ENCODE assay signal across 9 mouse cellular contexts in the genomic region with DNA sequence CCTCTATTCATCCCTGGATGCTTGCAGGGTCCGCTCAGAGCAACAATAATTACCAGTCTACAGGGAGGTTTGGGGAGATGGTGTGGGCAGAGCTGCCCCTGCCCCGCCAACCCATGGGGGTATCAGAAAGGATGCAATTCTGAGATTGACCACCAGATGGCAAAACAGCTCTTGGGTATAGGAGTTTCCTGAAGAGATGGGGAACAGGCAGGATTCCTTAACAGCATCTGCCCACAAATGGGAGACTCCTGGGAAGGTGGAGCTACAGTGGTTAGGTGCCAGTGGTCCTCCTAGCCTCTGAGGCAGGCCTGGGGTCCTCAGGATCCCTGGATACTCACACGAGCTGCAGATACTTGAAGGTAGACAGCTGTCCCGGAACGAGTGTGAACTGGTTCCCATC. TPM values are rescaled to one million over a fixed set of nuclear protein-coding genes. Genes with fewer than 3 reads are reported as not detected.
DNase-seq lines count a peak whose midpoint lies in the region; ATAC-seq and TF ChIP-seq lines count a peak whose summit lies in the region.
"Had no signal": no experiment of that assay in that cellular context is flagged by ENCODE, and none has a peak within 500 bp of the region (broad histone marks: within the 10 kb centered on the region; RNA-seq: fewer than 3 reads in every experiment).

No protein-coding gene starts in this region.

- dilution Hi-C loops in CH12.LX (cut with MboI; ENCODE audit: extremely low pct_ligation_motif_present, extremely low pct_unique_long_range_greater_than_20kb, low sequenced_read_pairs), result no loop called here

- no peaks in the 10 kb centered on the region for H3K36me3 ChIP-seq in CH12.LX (replicated peaks in 1 of 2; ENCODE audit: control insufficient read depth in 1 of 2, insufficient read depth in 1 of 2, low read length in 1 of 2)
- peaks cover 15% of the 10 kb centered on the region for H3K36me3 ChIP-seq in forebrain, embryonic 15.5 days
- no peaks in the 10 kb centered on the region for H3K36me3 ChIP-seq in kidney, embryonic 16.5 days (ENCODE audit: insufficient read depth, low read length)
- H3K36me3 ChIP-seq: limb, embryonic 15.5 days had no signal

- no peak overlapping the region for H3K4me2 ChIP-seq in CH12.LX (ENCODE audit: insufficient read depth, low read depth, poor library complexity, severe bottlenecking)
- H3K4me2 ChIP-seq in forebrain, embryonic 15.5 days (replicated peaks), result no peak overlapping the region
- H3K4me2 ChIP-seq in kidney, embryonic 16.5 days (replicated peaks; ENCODE audit: low read depth, low read length), result no peak overlapping the region
- H3K4me2 ChIP-seq: limb, embryonic 15.5 days had no signal

- H3K27ac ChIP-seq in CH12.LX (ENCODE audit: insufficient read depth, low read depth), result no peak overlapping the region
- no peak overlapping the region for H3K27ac ChIP-seq in forebrain, embryonic 15.5 days (replicated peaks)
- H3K27ac ChIP-seq in kidney, embryonic 16.5 days (ENCODE audit: low read length), result no peak overlapping the region
- H3K27ac ChIP-seq: limb, embryonic 15.5 days had no signal

- peaks cover 3% of the 10 kb centered on the region for H3K9me3 ChIP-seq in CH12.LX (replicated peaks; ENCODE audit: low read length)
- H3K9me3 ChIP-seq in forebrain, embryonic 15.5 days, result no peaks in the 10 kb centered on the region
- peaks cover 4% of the 10 kb centered on the region; the same call in 1 of the 2 replicates for H3K9me3 ChIP-seq in kidney, embryonic 16.5 days (ENCODE audit: low read length)
- H3K9me3 ChIP-seq: limb, embryonic 15.5 days had no signal

- H3K27me3 ChIP-seq in CH12.LX (replicated peaks), result peaks cover 34% of the 10 kb centered on the region
- no peaks in the 10 kb centered on the region for H3K27me3 ChIP-seq in forebrain, embryonic 15.5 days
- H3K27me3 ChIP-seq in kidney, embryonic 16.5 days (ENCODE audit: insufficient read depth, low read length), result no peaks in the 10 kb centered on the region
- H3K27me3 ChIP-seq: limb, embryonic 15.5 days had no signal

- TF ChIP-seq POLR2A in CH12.LX (IDR thresholded peaks at IDR 0.05; ENCODE audit: low read depth, low read length), result no peak

- H3K9ac ChIP-seq in CH12.LX (ENCODE audit: insufficient read depth, low read depth), result no peak overlapping the region
- no peak overlapping the region for H3K9ac ChIP-seq in forebrain, embryonic 15.5 days (replicated peaks)
- H3K9ac ChIP-seq in kidney, embryonic 16.5 days (replicated peaks; ENCODE audit: low read length), result no peak overlapping the region
- H3K9ac ChIP-seq: limb, embryonic 15.5 days had no signal

- in situ Hi-C loops in CH12.LX (cut with MboI; ENCODE audit: low pct_ligation_motif_present, low pct_unique_long_range_greater_than_20kb, low sequenced_read_pairs), result loop anchor here (10.0 kb wide), 1 partner anchor 325 kb away; no protein-coding TSS in a partner anchor

- DNase-seq in gastrocnemius, postnatal 10 days, result peak; percentile 39
- no peak for DNase-seq in gastrocnemius, postnatal 36 days
- peak; percentile 52 for DNase-seq in CH12.LX (ENCODE audit: extremely low read depth)
- DNase-seq in cerebellum, adult 11 months, result peak; percentile 24
- DNase-seq in spleen, postnatal 36 days (ENCODE audit: low spot score in 2 of 2), result peak; percentile 47 to 53

- ATAC-seq in forebrain, embryonic 15.5 days (replicated peaks), result peak; percentile 66
- peak; percentile 27; the same call in 1 of the 2 replicates for ATAC-seq in kidney, embryonic 16.5 days (ENCODE audit: low FRiP score, low TSS enrichment)
- ATAC-seq in megakaryocyte-erythroid progenitor cell, adult 5-6 weeks (replicated peaks; ENCODE audit: low FRiP score, low TSS enrichment, poor library complexity, severe bottlenecking), result peak; percentile 47; the same call in 1 of the 2 replicates

- H3K79me2 ChIP-seq in CH12.LX (replicated peaks; ENCODE audit: control insufficient read depth, extremely low read depth, insufficient read depth, poor library complexity, severe bottlenecking), result no peaks in the 10 kb centered on the region

- TF ChIP-seq EP300 in CH12.LX (IDR thresholded peaks at IDR 0.05; ENCODE audit: low read length), result no peak

- peak; percentile 77 to 90 for TF ChIP-seq CTCF in CH12.LX (conservative IDR thresholded peaks at IDR 0.05 in 1 of 2, IDR thresholded peaks at IDR 0.05 in 1 of 2; ENCODE audit: low read depth in 2 of 2, low read length in 2 of 2)

- WGBS in forebrain, embryonic 15.5 days, result 30% methylated on average over 5 of the region's 5 CpGs
- 51% methylated on average over 5 of the region's 5 CpGs for WGBS in kidney, embryonic 16.5 days

- TF ChIP-seq RAD21 in CH12.LX (IDR thresholded peaks at IDR 0.05; ENCODE audit: low read depth, low read length), result peak; percentile 66

- H3K4me3 ChIP-seq in CH12.LX (replicated peaks in 1 of 3; ENCODE audit: low read depth in 2 of 3, low read length in 2 of 3, poor library complexity in 1 of 3), result no peak overlapping the region
- no peak overlapping the region for H3K4me3 ChIP-seq in forebrain, embryonic 15.5 days
- H3K4me3 ChIP-seq in kidney, embryonic 16.5 days (ENCODE audit: low read length), result no peak overlapping the region
- H3K4me3 ChIP-seq: limb, embryonic 15.5 days had no signal

- intact Hi-C loops in gastrocnemius, postnatal 36 days (cut with DNase I), result loop anchor here (5.0 kb wide), 1 partner anchor 182 kb away; no protein-coding TSS in a partner anchor

- H3K4me1 ChIP-seq in CH12.LX (ENCODE audit: control insufficient read depth in 1 of 2, insufficient read depth in 2 of 2), result peaks cover 6 to 8% of the 10 kb centered on the region in 2 experiments; a peak in 3 of 4 replicates
- H3K4me1 ChIP-seq in forebrain, embryonic 15.5 days, result peaks cover 6% of the 10 kb centered on the region
- H3K4me1 ChIP-seq in kidney, embryonic 16.5 days (ENCODE audit: insufficient read depth, low read length), result no peaks in the 10 kb centered on the region
- H3K4me1 ChIP-seq: limb, embryonic 15.5 days had no signal

TF ChIP-seq in CH12.LX, 34 proteins besides CTCF, POLR2A, EP300 and RAD21:
- TF ChIP-seq SMC3 (IDR thresholded peaks at IDR 0.05; ENCODE audit: low read depth, low read length), result peak; percentile 81
- TF ChIP-seq JUND (conservative IDR thresholded peaks at IDR 0.05; ENCODE audit: low read depth, low read length), result no peak
TF ChIP-seq in CH12.LX: peak in this region for 1.

RNA-seq across cellular contexts. Expression of a gene that starts 47.4 kb away (rescaled TPM):
- total RNA-seq in gastrocnemius, postnatal 10 days (2021), result 1 to 10 TPM; 7.7 to 9.8 TPM
- 1 to 10 TPM; 5.9 to 6.5 TPM for total RNA-seq in gastrocnemius, postnatal 36 days (2021)
- total RNA-seq in CH12.LX (2012; rRNA removed) (5.3 and 6.2 TPM in 2 replicates), CH12.LX (2014; rRNA removed) (2.6 and 3.3 TPM in 2 replicates)
- 4.5 TPM in 2 replicates for polyA plus RNA-seq in CH12.LX (2012; ENCODE audit: insufficient read length, low read depth)
- 2.9 and 3.1 TPM in 2 replicates for polyA plus RNA-seq in forebrain, embryonic 15.5 days (2015; fragmentation: Nextera tagmentation; extraction: Ambion mirVana)
- 1.9 and 2.4 TPM in 2 replicates for polyA plus RNA-seq in kidney, embryonic 16.5 days (2015; fragmentation: Nextera tagmentation; extraction: Ambion mirVana)
- total RNA-seq in megakaryocyte-erythroid progenitor cell, adult 5-6 weeks (2014; fragmentation: Nextera tagmentation), result 13.1 and 22.3 TPM in 2 replicates
- 9.3 and 11.7 TPM in 2 replicates for total RNA-seq in megakaryocyte-erythroid progenitor cell, adult 5-6 weeks (2017)

Comparison
In these comparisons a context has a peak if more than half of its experiments do, and no peak if none do; other contexts are left out.
1. DNase-seq: peak in gastrocnemius, postnatal 10 days (single experiment), CH12.LX (single experiment), cerebellum, adult 11 months (single experiment) and spleen, postnatal 36 days (2 of 2); none in gastrocnemius, postnatal 36 days (0 of 2).
2. Peak in every context shown above with its lines, with median percentiles within 50 percentile points of each other: ATAC-seq.